Mouse (Mus musculus) retina, postnatal 7 days (tissue): ENCODE measurements around the gene Zfp335.
A peak's percentile ranks its signal among the peaks of the same experiment; 100 is the strongest.

Experiments
- DNase-seq: peaks from one replicate; pipeline ENCODE4 v3.0.0-alpha.2; 2012; ENCODE audit warnings: low read depth, low spot score

Zfp335 gene

GRCm38 (mm10) chr2:164911086-164912048 is at the start of gene Zfp335:
Zfp335 (minus strand) TSS chr2:164911757.
- peak; percentile 93 for DNase-seq

DNA sequence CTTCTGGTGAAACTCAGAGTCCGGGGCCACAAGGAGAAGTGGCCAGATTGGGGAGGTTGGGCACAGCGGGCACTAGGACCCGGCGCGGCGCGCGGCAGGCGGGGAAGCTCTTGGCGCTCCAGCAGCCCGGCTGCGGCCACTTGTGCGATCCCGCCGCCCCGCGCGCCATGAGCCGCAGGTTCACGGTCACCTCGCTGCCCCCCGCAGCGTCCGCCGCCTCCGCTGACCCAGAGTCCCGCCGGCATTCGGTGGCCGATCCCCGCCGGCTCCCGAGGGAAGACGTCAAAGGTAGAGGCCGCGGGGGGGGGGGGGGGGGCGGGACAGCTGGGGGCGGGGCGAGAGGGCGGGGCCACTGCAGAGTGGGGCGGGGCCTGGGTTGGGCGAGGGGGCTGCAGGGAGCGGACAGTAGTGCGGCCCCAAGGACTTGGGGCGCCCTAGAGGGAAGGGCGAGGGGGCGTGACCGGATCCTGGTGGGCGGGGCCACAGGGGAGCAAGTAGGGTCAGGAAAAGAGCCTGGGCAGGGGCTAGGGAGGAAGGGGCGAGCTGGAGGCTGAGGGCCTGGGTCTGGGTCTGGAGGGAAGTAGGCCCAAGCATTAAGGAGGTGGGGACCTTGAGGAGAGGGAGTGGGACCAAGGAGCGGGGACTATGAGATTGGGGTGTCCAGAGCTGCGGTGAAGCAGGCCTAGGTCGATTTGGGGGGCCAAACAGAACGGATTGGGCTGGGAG is 49.3 kb upstream of the Zfp335 start, which contains the start of gene Slc12a5:
Gene Slc12a5 (plus strand): TSS at position 87 of the 726 bp plus-strand sequence.
- no peak for DNase-seq

DNA sequence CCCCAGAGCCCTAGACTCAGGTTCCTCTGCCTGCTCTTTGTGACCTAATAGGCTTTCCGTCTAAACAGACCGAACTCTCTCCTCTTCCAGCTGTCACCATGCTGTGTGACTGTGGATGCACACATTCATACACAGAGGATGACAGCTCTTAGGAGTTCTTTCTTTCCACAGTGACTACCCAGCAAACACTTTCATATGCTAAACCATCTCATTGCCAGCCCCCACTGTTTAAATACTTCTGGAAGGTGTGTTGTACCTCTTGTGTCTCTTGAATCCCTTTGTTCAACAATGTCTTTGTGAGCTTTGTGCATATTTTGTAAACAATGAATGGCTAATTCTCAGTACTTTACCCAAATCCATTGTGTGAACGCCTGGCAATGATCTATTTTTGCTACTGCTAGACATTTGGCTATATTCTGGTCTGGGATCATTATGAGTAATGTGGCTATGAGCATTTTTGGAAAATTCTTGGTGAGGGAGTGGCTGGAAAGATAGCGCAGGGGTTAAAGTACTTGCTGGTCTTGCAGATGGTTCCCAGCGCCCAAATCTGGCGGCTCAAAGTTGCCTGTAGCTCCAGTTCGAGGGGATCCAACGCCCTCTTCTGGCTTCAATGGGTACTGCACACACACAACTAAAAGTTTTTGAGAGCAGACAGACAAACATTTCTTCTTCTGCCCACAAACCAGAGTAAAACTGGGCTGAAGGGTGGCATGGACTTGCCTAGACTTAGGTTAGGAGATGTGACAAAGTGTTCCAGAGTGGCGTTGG is 46.2 kb upstream of the Zfp335 start:
- no peak for DNase-seq

- DNase-seq = no peak
Measured at GRCm38 (mm10) chr2:164956195-164956594, 44.6 kb upstream of the Zfp335 start.

DNA sequence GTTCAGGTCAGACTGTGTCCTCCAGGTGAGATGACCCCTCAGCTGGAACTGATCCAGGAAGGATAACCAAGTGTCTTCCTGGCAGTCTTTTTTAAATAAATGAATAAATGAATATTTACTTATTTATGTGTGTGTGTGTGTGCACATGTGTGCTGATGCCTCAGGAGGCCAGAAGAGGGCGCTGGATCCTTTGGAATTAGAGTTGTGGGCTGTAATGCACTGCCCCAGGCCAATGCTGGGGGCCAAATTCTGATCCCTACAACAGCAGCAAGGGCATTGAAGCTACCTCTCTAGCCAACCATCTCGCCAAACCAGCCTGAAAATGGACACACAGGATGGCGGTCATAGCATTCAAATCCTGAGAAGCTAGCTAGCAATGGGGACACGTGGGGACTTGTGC is 44.2 kb upstream of the Zfp335 start:
- DNase-seq = no peak

GRCm38 (mm10) chr2:164953224-164953623 is 41.7 kb upstream of the Zfp335 start:
- DNase-seq = peak; percentile 80

- no peak for DNase-seq
Measured at GRCm38 (mm10) chr2:164952448-164952847, 40.9 kb upstream of the Zfp335 start.

DNA sequence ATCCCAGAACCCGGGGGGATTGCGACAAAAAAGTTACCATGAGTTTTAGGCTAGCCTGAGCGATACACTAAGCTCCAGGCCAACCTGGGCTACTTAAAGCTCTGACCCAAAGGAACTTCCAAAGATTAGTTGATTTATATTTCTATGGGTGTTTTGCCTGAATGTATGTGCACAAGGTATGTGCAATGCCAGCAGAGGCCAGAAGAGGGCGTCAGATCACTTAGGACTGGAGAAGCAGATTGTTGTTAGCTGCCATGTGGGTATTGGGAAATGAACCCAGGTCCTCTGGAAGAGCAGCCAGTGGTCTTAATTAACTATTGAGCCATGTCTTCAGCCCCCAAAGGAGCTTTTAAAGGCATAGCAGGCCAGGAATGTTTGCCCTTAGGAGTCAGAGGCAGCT is 40.2 kb upstream of the Zfp335 start:
- DNase-seq = no peak

DNA sequence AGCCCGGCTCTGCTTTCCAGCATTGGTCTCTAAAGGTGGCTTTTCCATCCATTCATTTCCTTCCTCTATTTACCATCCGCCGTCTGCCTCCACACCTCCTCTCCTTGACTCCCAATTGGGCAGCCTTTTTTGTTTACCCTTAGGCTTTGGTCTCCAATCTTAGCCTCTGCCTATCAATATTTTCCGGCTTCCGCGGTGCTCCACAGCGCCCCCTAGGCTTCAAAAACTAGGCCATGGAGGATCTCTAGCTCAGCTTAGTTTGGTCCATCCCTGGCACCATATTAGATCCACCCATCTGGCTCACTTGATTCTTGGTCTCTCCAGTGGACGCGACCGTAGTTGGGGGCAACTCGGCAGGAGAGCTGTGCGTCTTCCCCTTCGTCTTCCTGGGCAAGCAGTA is 38.9 kb upstream of the Zfp335 start:
- no peak for DNase-seq

DNA sequence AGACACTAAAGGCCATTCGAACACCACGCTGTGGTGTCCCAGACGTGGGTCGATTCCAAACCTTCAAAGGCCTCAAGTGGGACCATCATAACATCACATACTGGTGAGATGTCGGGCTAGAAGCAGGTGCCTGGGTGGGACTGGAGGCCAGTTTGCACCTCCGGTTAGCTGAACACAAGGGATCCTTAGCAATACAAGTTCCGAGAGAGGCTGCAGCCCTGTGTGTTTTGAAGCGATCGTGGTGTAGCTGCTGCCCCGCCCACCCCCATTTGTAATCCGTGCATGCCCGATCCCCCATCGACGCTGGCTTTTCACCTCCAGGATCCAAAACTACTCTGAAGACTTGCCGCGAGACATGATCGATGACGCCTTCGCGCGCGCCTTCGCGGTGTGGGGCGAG is 37.4 kb upstream of the Zfp335 start:
- DNase-seq = no peak

- DNase-seq = no peak
Measured at GRCm38 (mm10) chr2:164947930-164948329, 36.4 kb upstream of the Zfp335 start.

GRCm38 (mm10) chr2:164947506-164947905 is 35.9 kb upstream of the Zfp335 start:
- DNase-seq = no peak

- no peak for DNase-seq
Measured at GRCm38 (mm10) chr2:164942692-164943290, 31.2 kb upstream of the Zfp335 start.

- DNase-seq = no peak
Measured at GRCm38 (mm10) chr2:164940140-164940830, 28.7 kb upstream of the Zfp335 start, which contains the start of gene Mmp9. Mmp9 (plus strand) TSS chr2:164940780.

GRCm38 (mm10) chr2:164939106-164939505 is 27.5 kb upstream of the Zfp335 start:
- DNase-seq = no peak

DNA sequence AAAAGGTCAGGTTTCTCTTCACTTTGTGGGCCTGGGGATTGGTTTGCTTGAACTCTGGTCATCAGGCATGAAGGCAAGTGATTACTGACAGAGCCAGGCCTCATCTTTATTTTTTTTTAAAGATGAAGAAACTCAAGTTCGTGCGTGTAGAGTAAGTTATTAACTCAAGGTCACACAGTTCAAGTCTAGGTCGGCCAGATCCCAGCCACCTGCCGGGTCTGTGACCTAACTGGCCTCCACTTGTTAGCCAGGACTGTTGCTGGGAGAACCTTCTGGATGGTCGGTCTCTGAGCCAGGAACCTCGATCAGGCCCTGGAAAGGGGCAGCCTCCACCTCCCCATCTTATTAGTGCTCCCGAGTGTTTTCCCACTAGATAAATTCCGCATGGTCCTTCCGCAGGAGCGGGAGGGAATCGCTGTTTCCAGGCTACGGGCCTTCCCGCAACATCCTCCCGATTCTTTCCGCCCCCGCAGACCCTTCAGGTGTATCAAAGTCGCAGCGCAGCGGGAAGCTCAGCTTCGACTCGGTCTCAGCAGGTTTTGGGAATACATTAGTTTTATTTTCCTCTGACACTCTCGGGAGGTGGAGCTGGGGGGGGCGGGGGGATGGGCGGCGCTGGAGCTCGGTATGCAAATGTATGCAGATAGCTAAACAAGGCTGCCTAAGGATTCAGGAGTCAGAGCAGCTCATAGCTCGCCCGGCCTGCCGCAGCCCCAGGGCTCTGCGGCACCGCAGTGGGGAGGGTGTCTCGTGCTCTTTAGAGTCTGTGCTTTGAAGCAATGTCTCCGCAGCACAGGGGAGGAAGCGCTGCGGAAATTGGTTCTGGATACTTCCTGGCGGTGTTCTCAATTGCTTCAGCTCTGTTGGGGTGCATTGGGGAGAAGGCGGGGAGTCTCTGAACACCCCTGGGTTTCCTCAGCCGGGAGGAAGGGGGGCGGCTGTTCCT is 26.9 kb upstream of the Zfp335 start:
- no peak for DNase-seq

GRCm38 (mm10) chr2:164935991-164936390 is 24.4 kb upstream of the Zfp335 start:
- DNase-seq = no peak

DNA sequence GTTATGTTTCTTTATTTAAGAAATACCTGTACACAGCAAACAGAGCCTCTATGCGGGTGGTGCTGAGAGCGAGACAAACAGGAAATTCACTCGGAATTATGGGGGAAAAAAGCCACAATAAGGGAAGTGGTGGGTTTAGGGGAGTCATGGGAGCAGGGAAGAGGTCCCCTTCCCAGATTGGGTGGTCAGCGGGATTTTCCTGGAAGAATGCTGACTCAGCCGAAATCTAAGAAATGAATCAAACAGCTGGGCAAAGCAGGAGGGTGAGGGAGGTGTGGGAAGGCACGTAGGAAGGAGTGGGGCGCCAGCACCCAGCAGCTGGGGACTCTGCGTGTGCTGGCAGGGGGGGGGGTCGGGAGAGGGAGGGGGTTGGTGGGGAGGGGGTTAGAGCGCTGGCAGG is 22.0 kb upstream of the Zfp335 start:
- DNase-seq = no peak

GRCm38 (mm10) chr2:164930706-164931581 is 19.4 kb upstream of the Zfp335 start:
- DNase-seq = no peak
